Mouse (Mus musculus) midbrain, embryonic 10.5 days (tissue): ENCODE results near the gene Clcnka. TPM values are rescaled to one million over a fixed set of nuclear protein-coding genes. Genes with fewer than 3 reads are reported as not detected.

ENCODE experiments used
- DNase-seq: peaks from one replicate; pipeline ENCODE4 v3.0.0-alpha.2; 2017; ENCODE audit warnings: low spot score
- H3K27ac ChIP-seq: fragments of 300-500 bp; sonication (generic); replicated peaks from 2 replicates; pipeline ENCODE4 v1.5.1; 2016; ENCODE audit warnings: mild to moderate bottlenecking
- H3K27me3 ChIP-seq: fragments of 300-500 bp; sonication (generic); 2 replicates; pipeline ENCODE4 v1.6.1; 2016; ENCODE audit warnings: low read depth, mild to moderate bottlenecking; ENCODE audit not compliant: poor library complexity, severe bottlenecking
- H3K36me3 ChIP-seq: fragments of 300-500 bp; sonication (generic); 2 replicates; pipeline ENCODE4 v1.6.1; 2016; ENCODE audit warnings: mild to moderate bottlenecking, moderate library complexity
- H3K4me1 ChIP-seq: fragments of 300-500 bp; sonication (generic); 2 replicates; pipeline ENCODE4 v1.6.1; 2016
- H3K4me3 ChIP-seq: fragments of 300-500 bp; sonication (generic); 2 replicates; pipeline ENCODE4 v1.5.1; 2016; ENCODE audit warnings: mild to moderate bottlenecking, moderate library complexity
- H3K9me3 ChIP-seq: fragments of 300-500 bp; sonication (generic); replicated peaks from 2 replicates; pipeline ENCODE4 v1.6.1; 2016; ENCODE audit warnings: mild to moderate bottlenecking
- WGBS: fragments of 180-500 bp; shearing (Covaris S2); methylation state at CpG from one replicate; pipeline ENCODE4 v1.1.7; 2016; 5-methylcytosine and 5-hydroxymethylcytosine counted together
- polyA plus RNA-seq: library from polyadenylated mRNA; unstranded; fragments of >200 nt; fragmentation: Nextera tagmentation; extraction: Ambion mirVana; gene quantifications from 2 replicates; pipeline ENCODE4 v1.2.1, GENCODE M21; 2016

Gene Clcnka
- polyA plus RNA-seq, 1 experiment from 2014 or later, result not detected

DNA sequence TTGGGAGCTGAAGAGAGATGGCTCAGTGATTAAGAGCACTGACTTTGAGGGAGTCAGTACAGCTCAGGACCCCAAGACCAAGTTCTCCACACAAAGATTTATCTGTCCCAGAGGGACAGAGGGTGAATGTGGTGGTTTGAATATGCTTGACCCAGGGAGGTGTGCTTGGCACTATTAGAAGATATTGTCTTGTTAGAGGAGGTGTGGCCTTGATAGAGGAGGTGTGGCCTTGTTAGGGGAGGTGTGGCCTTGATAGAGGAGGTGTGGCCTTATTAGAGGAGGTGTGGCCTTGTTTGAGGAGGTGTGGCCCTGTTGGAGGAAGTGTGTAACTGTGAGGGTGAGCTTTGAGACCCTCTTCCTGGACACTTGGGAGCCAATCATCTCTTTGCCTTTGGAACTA, 40.7 kb downstream of the Clcnka start:
- Histone ChIP-seq H3K36me3 (no peaks in the 10 kb centered on the region), H3K9me3 (no peaks in the 10 kb centered on the region), H3K27me3 (peaks cover 22% of the 10 kb centered on the region), H3K27ac (no peak overlapping the region), H3K4me3 (no peak overlapping the region), H3K4me1 (peaks cover 36% of the 10 kb centered on the region)
- DNase-seq, result no peak

DNA sequence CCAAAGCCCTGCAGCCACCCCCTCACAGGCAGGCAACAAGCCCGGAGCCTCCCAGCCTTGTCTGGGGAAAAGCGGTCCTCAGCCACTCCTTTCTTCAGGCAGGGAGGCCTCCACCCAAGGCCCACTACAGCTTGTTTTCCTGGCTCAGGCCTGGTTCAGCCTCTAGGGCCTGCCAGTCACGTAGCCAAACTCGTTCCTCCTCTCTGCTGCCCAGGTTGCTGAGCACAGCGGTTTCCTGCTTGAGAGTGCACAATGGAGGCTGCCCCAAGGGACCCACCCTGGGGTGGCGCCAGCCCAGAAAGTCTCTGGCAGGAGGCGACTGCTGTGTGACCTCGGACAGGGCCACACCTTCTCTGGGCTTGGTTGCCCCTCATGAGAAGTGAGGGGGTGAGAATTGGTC, 44.7 kb downstream of the Clcnka start:
- no peaks in the 10 kb centered on the region for H3K9me3 ChIP-seq
- DNase-seq, result no peak
- no peak overlapping the region for H3K4me3 ChIP-seq
- no peaks in the 10 kb centered on the region for H3K36me3 ChIP-seq
- H3K27ac ChIP-seq, result peak overlapping the region; percentile 49; the same call in 1 of the 2 replicates
- peaks cover 15% of the 10 kb centered on the region for H3K4me1 ChIP-seq
- 66% methylated on average over 8 of the region's 8 CpGs for WGBS
- no peaks in the 10 kb centered on the region for H3K27me3 ChIP-seq

DNA sequence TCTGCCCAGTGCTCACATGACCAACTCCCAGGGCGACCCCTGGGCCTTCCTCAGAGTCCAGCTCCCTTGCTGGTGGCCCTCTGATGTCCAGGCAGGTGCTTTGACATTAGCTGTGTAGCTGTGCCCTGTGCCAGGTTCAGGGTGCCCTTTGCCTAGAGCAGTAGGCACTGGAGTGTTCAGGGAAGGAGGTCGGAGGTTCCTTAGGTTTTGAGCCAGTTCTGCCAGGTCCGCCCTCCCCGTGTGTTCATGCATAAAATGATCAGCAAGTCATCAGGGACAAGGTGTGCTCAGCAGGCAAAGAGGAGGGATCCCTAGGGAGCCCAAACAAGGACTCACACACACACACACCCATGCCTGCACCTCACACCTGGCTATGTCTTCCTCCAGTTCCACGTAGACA, 45.5 kb downstream of the Clcnka start:
- 82% methylated on average over 5 of the region's 5 CpGs for WGBS

DNA sequence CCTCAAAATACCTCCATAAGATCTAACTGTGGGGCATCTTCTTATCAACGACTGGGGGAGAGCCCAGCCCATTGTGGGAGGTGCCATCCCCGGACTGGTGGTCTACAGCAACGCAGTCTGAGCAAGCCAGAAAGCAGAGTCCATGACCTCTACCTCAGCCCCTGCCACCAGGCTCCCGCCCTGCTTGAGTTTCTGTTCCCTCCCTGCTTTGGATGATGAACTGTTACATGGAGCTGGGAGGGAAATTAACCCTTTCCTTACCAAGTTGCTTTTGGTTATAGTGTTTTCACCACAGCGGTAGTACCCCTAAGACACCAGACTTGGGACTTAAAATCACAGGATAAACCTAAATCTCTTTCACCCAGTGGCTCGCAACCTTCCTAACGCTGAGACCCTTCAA, 46.6 kb downstream of the Clcnka start:
- no peak overlapping the region for H3K27ac ChIP-seq
- no peaks in the 10 kb centered on the region for H3K27me3 ChIP-seq
- no peaks in the 10 kb centered on the region for H3K9me3 ChIP-seq
- 67% methylated on average over 7 of the region's 7 CpGs for WGBS
- H3K36me3 ChIP-seq, result no peaks in the 10 kb centered on the region
- no peak overlapping the region for H3K4me3 ChIP-seq
- H3K4me1 ChIP-seq, result peaks cover 31% of the 10 kb centered on the region
- no peak for DNase-seq

More for the DNA sequence above, 45.5 kb downstream of the Clcnka start:
- Histone ChIP-seq H3K4me3 (no peak overlapping the region), H3K36me3 (no peaks in the 10 kb centered on the region), H3K27me3 (no peaks in the 10 kb centered on the region), H3K27ac (no peak overlapping the region), H3K4me1 (peaks cover 24% of the 10 kb centered on the region), H3K9me3 (no peaks in the 10 kb centered on the region)
- no peak for DNase-seq

DNA sequence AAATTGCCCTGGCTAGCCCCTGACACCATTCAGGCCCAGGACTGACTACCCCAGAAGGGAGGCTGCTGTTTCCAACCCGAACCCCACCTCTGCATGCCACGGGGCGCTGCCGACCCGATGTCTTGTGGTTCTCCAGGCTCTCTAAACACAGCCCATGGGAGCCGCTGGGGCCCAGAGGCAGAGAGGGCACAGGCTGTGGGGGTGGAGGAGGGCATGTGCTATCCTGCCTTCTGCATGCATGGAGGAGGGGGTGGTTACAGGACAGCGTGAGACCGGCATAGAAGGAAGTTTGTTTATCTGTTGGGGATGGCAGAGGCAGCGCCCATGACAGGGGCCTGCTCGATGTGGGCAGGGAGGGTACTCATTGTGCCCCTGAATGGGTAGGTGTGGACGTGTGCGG, 48.5 kb downstream of the Clcnka start:
- Histone ChIP-seq H3K27ac (peak overlapping the region; percentile 46; the same call in 1 of the 2 replicates), H3K4me3 (no peak overlapping the region), H3K4me1 (peaks cover 31% of the 10 kb centered on the region), H3K27me3 (no peaks in the 10 kb centered on the region), H3K9me3 (no peaks in the 10 kb centered on the region), H3K36me3 (no peaks in the 10 kb centered on the region)
- WGBS, result 88% methylated on average over 12 of the region's 12 CpGs
- DNase-seq, result no peak

DNA sequence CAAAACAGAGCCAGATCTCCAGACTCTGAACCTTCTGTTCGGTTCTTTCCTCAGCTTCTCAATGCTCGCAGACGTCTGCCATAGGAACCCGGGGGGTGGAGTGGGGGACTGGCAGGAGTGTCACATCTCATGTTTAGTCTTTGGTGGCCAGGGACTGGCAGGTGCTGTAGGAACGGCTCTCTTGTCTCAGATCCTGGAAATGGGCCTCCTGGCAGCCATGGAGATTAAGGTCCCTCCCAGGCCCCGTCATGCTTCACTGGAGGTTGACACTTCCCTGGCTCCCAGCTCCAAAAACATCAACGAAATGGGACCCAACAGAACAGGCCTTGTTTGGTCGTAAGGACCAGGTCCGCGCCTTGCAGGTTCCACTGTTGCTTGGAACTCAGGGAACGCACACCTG, 49.9 kb downstream of the Clcnka start:
- H3K4me3 ChIP-seq, result no peak overlapping the region
- no peak overlapping the region for H3K27ac ChIP-seq
- DNase-seq, result no peak
- H3K27me3 ChIP-seq, result no peaks in the 10 kb centered on the region
- no peaks in the 10 kb centered on the region for H3K36me3 ChIP-seq
- WGBS, result 74% methylated on average over 11 of the region's 11 CpGs
- H3K9me3 ChIP-seq, result no peaks in the 10 kb centered on the region
- H3K4me1 ChIP-seq, result peaks cover 28% of the 10 kb centered on the region

DNA sequence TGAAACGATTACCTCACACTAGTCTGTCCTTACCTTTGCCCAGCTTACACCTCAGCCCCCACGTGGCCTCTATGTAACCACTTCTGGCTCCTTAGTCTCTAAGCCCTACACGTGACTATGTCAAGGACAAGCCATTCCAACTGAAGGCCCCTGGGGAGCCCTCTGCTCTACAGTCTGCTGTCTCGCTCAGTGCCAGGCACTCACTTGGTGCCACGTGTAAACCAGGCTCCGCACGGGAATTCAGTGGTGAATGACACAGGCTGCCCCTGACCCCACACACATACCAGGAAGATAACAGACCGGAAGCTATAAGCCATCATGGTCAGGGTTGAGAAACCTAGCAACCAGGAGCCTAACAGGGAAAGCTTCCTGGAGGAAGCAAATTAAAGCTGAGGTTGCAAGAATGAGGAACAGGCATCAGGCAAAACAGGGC, 51.1 kb downstream of the Clcnka start:
- Histone ChIP-seq H3K9me3 (no peaks in the 10 kb centered on the region), H3K4me3 (no peak overlapping the region), H3K36me3 (no peaks in the 10 kb centered on the region), H3K27me3 (no peaks in the 10 kb centered on the region), H3K4me1 (peaks cover 29% of the 10 kb centered on the region), H3K27ac (0 out of 2 replicates have a peak overlapping the region, but pooled peaks have one; percentile 13)
- WGBS, result 75% methylated on average over 8 of the region's 8 CpGs
- no peak for DNase-seq

DNA sequence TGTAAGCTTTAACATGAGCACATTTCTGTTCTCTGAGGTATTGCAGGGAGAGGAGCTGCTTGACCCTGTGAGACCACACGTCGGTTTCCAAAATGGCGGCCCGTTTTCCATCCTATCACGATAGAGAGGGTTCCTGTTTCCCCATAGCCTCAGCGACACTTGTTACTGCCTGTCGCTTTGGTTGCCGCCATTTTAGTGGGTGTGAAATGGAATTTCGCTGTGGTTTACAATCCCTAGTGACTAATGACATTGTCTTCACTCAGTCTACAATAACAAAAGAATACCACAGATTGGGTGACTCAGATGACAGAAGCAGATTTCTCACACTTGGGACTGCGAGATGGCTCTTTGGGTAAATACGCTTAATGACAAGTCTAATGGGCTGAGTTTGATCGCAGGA, 53.3 kb downstream of the Clcnka start:
- WGBS, result 95% methylated on average over 12 of the region's 12 CpGs
- Histone ChIP-seq H3K27ac (no peak overlapping the region), H3K9me3 (no peaks in the 10 kb centered on the region), H3K4me1 (peaks cover 39% of the 10 kb centered on the region), H3K27me3 (peaks cover 13% of the 10 kb centered on the region), H3K36me3 (no peaks in the 10 kb centered on the region), H3K4me3 (no peak overlapping the region)
- DNase-seq, result no peak

DNA sequence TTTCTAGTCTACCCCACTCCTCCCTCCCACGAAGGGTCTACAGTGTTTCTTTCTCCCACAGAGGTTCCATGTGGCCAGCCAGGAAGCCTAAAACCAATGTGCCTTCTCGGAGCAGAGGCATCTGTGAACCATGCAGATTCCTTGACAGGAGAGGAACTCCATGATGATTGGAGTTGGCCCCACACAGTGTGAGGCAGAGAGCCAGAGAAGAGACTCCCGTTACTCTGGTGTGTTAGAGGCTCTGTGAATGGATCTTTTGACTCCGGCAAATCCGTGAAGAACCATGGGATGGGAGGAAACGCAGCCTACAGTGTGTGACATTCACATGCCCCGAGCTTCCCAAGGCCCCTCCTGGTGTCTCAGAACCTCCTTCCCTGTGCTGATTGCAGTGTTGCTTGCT, 55.0 kb downstream of the Clcnka start:
- no peaks in the 10 kb centered on the region for H3K9me3 ChIP-seq
- H3K27me3 ChIP-seq, result peaks cover 21% of the 10 kb centered on the region
- no peak for DNase-seq
- H3K4me1 ChIP-seq, result peaks cover 47% of the 10 kb centered on the region
- H3K27ac ChIP-seq, result 0 out of 2 replicates have a peak overlapping the region, but pooled peaks have one; percentile 43
- WGBS, result 83% methylated on average over 7 of the region's 7 CpGs
- H3K4me3 ChIP-seq, result no peak overlapping the region
- H3K36me3 ChIP-seq, result no peaks in the 10 kb centered on the region

DNA sequence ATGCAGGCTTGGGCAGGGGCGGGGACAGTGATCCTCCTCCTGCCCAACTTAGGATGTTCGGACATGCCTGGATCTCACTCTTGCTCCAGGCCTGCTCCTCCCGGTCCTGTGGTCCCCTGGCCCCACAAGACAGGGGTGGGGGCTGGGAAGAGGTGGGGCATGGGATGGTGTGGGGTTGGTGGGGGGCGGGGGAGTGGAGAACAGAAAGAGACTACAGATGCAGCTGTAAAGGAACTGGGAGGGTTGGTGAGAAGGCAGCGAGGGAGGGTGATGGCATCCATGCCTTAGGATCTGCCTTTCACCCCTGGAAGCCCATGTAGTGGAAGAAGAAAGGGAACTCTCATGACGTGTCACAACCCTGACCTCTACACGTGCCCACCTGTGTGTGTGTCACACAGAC, 57.0 kb downstream of the Clcnka start:
- 0 out of 2 replicates have a peak overlapping the region, but pooled peaks have one; percentile 81 for H3K27ac ChIP-seq
- peaks cover 28% of the 10 kb centered on the region for H3K27me3 ChIP-seq
- DNase-seq, result no peak
- peaks cover 51% of the 10 kb centered on the region for H3K4me1 ChIP-seq
- no peaks in the 10 kb centered on the region for H3K36me3 ChIP-seq
- 66% methylated on average over 7 of the region's 7 CpGs for WGBS
- H3K9me3 ChIP-seq, result no peaks in the 10 kb centered on the region
- no peak overlapping the region for H3K4me3 ChIP-seq

DNA sequence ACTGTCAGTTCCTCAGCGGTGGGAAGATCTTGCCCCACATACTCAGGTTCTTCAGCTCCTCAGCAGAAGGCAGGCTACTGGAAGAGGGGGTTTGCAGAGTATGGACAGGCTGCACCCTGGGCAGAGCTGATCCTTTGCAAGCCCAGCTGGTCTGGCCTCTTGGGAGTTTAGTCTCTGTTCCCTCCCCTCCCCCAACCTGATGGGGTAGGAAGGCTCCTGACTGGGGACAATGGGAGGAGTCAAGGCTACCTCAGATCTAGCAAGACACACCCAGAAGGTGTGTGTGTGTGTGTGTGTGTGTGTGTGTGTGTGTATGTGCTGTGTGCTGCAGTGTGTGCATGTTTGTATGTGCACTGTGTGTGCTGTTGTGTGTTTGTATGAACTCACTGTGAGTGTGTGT, 59.7 kb downstream of the Clcnka start:
- peaks cover 78% of the 10 kb centered on the region for H3K4me1 ChIP-seq
- peak; percentile 47 for DNase-seq
- peak overlapping the region; percentile 81 for H3K27ac ChIP-seq
- WGBS, result 0% methylated on average over 1 of the region's 1 CpGs
- H3K9me3 ChIP-seq, result no peaks in the 10 kb centered on the region
- H3K4me3 ChIP-seq, result no peak overlapping the region
- no peaks in the 10 kb centered on the region for H3K36me3 ChIP-seq
- H3K27me3 ChIP-seq, result peaks cover 28% of the 10 kb centered on the region

DNA sequence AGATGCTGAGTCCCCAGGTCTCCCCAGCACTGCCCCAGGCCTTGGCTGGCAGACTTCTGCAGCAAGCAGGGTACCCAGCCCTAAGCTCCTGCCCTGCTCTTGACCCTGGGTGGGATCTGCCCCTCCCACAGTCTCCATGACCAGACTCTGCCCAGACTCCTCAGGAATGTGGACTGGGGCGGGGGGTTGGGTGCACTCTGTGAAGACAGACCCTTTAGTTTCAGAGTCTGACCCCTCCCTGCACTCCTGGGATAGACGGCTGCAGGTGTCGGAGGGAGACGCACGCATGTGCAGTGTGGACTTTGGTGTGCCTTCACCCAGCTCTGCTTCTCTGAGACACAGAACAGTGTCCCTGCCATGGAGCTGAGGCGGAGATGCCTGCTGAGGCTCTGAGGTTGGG, 60.5 kb downstream of the Clcnka start:
- Histone ChIP-seq H3K27ac (peak overlapping the region; percentile 81), H3K4me1 (peaks cover 86% of the 10 kb centered on the region), H3K4me3 (peak overlapping the region; percentile 23), H3K36me3 (no peaks in the 10 kb centered on the region), H3K9me3 (no peaks in the 10 kb centered on the region), H3K27me3 (peaks cover 28% of the 10 kb centered on the region)
- peak; percentile 35 for DNase-seq
- 42% methylated on average over 6 of the region's 6 CpGs for WGBS

DNA sequence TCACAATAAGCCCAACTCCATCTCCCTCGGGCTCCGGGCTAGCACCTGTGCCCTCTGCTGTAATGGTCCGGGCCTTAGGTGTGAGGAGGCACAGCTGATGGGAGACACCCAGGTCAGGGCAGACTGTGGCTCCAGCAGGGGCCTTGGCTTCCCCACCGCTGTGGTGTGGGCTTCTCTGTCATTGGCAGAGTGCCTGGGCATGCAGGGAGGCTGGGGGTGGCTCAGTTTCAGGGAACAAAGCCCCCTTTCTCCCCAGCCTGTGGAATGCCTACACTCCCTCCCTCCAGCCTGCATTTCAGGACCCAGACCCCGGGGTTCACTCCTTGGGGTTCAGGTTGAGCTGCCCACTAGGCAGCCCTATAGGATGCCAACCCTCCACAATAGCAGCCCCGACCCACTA, 62.3 kb downstream of the Clcnka start:
- H3K4me1 ChIP-seq, result peaks cover 81% of the 10 kb centered on the region
- H3K27me3 ChIP-seq, result peaks cover 24% of the 10 kb centered on the region
- no peaks in the 10 kb centered on the region for H3K36me3 ChIP-seq
- no peak overlapping the region for H3K4me3 ChIP-seq
- H3K27ac ChIP-seq, result peak overlapping the region; percentile 92
- DNase-seq, result no peak
- WGBS, result 62% methylated on average over 6 of the region's 6 CpGs
- no peaks in the 10 kb centered on the region for H3K9me3 ChIP-seq

DNA sequence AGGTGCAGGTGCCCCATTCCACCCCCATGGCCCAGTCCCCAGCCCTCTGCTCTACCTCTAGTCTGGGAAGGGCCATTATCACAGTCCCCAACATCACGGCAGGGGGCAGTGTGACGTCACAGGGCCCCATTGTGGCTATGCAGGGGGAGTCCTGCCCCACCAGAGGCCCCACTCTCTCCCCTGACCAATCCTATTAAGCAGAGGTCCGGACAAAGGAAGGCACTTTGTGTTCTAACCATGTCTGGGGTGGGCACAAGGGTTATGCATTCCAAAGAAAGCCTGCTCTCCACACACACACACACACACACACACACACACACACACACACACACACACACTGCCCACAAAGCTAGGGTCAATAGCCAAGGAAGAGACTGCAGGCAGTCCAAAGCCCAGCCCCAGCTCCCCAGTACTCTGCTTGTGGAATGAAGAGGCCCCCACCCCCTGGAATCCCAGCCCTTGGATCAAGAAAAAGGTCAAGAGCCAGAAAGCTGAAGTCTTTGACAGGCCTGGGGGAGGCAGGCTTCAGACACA, 63.2 kb downstream of the Clcnka start:
- peaks cover 16% of the 10 kb centered on the region for H3K27me3 ChIP-seq
- no peaks in the 10 kb centered on the region for H3K36me3 ChIP-seq
- peak overlapping the region; percentile 26 for H3K4me3 ChIP-seq
- no peaks in the 10 kb centered on the region for H3K9me3 ChIP-seq
- peaks cover 73% of the 10 kb centered on the region for H3K4me1 ChIP-seq
- peak; percentile 89 for DNase-seq
- H3K27ac ChIP-seq, result peak overlapping the region; percentile 92
- 7% methylated on average over 3 of the region's 3 CpGs for WGBS
